Mouse (Mus musculus): ENCODE results near the gene Nxn.

The Nxn gene

DNA sequence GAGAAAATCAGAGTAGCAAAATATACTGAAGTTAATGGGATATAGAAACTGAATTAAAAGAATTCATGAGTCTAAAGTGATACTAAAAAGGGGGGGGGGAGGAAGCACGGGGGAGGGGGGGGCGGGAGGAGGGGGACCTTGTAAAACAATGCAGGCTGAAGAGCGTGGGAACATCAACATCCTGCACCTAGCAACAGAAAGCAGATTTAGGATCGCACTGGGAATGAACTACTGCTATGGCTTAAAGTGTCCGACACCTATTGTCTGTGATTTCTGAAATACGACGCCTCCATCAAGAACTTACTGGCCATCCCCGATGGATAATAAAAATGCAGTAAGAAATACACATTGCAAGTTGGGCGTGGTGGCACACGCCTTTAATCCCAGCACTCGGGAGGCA lies 95.6 kb downstream of the Nxn start:
- DNase-seq (ENCODE audit: low read depth, low spot score), result no peak

- DNase-seq (ENCODE audit: low read depth, low spot score), result no peak
Measured at GRCm38 (mm10) chr11:76300862-76301261, 98.1 kb downstream of the Nxn start.

GRCm38 (mm10) chr11:76298457-76299000 lies 100.4 kb downstream of the Nxn start:
- DNase-seq (ENCODE audit: low read depth, low spot score), result no peak

- DNase-seq (ENCODE audit: low read depth, low spot score), result no peak
Measured at GRCm38 (mm10) chr11:76297252-76297651, 101.7 kb downstream of the Nxn start.

- no peak for DNase-seq (ENCODE audit: low read depth, low spot score)
Measured at GRCm38 (mm10) chr11:76294836-76295235, 104.1 kb downstream of the Nxn start.

GRCm38 (mm10) chr11:76294078-76294477 lies 104.9 kb downstream of the Nxn start:
- no peak for DNase-seq (ENCODE audit: low read depth, low spot score)

DNA sequence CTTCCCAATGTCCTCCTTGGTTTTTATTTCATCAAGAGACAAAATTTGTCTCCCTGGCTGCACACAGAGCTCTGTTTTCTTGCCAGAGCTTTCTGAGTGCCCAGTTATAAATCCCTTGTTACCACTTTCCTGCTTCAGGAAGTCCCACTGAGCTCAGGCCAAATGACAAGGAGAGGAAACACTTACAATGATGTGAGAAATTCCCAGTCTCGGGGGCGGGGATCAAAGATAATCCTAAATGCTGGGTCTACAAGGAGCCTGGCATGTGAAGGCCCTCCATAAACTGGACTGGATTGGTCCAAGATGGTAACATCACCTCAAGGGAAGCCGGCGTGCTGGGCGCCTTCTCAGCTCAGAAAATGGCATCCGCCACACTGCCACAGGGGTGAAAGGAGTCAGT lies 106.1 kb downstream of the Nxn start:
- DNase-seq (ENCODE audit: low read depth, low spot score), result no peak

GRCm38 (mm10) chr11:76292398-76292797 lies 106.5 kb downstream of the Nxn start:
- DNase-seq (ENCODE audit: low read depth, low spot score), result no peak

GRCm38 (mm10) chr11:76291960-76292359 lies 107.0 kb downstream of the Nxn start:
- DNase-seq (ENCODE audit: low read depth, low spot score), result no peak

DNA sequence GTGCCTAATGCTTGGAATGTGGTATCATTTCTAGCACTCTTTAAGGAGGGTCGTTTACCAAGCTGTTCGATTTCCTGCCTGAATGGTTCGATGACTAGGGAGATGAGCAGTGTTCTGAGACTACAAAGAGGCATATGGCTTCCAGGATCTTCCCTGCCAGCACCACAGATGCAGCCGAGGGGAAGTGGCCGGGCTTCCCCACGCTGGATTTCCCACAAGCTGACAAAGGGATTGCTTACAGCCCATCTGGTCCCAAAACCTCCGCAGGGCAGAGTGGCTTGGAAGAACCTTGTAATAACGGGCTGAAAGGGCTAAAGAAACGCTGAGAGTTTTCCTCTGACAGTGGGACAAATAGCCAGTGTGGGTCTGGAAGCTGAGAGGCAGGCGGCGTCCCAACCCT lies 108.6 kb downstream of the Nxn start:
- DNase-seq (ENCODE audit: low read depth, low spot score), result peak; percentile 40

- no peak for DNase-seq (ENCODE audit: low read depth, low spot score)
Measured at GRCm38 (mm10) chr11:76288645-76289044, 110.3 kb downstream of the Nxn start.

DNA sequence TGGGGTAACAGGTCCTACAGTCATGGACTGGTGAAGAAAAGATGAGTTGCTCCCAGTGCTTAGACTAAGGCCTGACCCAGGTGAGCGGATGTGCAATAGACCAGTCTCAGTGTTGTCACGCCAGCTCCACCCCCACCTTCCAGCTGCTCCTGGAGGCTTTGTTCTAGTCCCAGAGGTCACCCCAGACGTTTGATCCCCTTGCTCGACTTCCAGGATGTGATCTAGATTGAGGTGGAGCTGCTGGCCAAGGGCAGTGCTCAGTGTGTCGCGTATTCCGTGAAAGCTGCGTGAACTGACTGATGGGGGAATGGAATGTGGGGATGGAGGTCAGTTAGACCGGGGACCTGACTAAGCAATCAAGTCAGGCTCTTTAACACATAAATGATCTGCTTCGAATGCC lies 111.6 kb downstream of the Nxn start:
- DNase-seq (ENCODE audit: low read depth, low spot score), result no peak

GRCm38 (mm10) chr11:76286534-76287126 lies 112.3 kb downstream of the Nxn start:
- DNase-seq (ENCODE audit: low read depth, low spot score), result no peak

DNA sequence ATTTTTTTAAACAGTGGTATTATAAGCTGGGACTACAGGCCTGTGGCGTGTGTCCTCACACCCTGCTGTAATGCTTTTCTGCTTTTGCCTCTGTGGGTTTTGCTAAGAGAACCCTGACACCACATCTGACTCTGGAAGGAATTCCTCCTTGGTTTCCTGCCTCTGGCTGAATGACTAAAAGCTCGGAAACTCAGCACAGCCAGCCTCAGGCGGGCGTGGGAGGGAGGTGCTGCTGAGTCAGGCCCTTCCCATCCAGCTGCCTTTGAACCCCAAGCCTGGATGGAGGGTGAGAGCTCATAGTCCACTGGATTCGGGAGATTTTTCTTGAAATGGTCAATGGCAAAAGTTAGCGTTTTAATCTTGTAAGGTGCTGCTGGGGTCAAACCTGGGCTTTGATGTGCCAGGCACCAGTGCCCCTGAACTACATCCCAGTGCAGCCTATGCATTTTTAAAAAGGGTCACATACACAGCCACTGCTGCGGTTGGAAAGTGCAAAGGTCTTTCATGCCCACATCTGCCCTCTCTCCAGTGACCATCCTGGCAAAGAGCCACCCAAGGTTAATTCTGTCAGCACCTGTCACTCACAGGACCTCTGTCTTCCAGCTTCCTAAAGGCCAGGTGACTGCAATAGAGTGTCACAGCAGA lies 113.4 kb downstream of the Nxn start:
- DNase-seq (ENCODE audit: low read depth, low spot score), result no peak

DNA sequence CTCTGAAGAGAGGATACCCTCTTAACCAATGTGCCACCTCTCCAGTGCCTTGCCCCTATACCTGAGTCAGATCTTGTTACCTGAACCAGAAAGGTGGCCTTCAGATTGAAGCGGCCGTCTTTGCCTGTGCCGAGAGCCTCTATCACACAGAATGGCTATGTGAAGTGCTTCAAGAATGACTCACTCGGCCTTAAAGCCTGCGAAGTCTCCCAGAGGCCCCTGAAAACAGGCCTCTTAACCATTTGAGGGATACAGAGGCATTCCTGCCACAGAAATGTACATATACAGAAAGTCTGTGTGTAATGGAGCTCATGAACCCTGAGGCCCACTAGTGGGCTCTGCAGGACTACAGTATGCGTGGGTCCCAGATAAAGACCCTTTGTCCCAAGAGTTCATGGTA lies 115.1 kb downstream of the Nxn start:
- DNase-seq (ENCODE audit: low read depth, low spot score), result no peak

GRCm38 (mm10) chr11:76279971-76280370 lies 119.0 kb downstream of the Nxn start:
- no peak for DNase-seq (ENCODE audit: low read depth, low spot score)

DNA sequence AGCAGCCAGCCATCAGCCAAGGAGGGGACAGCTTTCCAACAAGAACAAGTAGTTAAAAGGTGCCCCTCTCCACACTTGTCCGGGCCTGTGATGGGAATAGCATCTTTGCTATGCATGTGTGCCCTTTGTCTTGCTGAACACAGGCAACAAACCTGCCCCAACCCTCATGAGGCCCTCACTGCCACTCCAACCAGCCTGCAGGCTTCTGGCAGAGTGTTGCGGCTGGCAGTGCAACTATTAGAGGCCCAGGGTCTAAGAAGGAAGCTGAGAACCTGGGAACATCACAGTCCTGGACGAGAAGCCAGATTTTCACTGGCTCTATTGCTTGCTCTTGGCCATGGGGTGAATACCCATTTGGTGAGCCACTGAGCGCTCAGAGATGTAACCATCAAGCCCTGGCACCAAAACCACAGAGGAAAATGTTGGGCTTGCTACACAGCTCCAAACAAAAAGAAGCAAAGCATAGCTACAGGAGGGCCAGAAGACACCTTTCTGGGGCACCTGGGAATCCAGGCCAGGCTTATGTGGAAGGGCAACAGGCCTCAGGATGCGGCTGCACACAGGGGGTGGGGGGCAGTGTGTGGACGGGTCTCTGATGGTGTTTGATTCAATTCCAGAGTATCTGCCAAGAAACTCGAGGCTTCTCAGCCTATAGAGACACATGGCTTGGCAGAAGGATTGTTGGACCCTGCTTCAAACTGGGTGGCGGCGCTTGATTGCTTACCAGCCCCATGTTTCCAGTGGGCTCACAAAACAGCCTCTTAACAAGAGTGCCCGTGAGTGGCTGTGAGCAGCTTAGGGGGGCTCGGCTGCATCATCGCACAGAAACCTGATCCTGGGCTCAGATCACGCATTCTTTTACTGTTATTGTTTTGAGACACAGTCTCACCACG lies 119.7 kb downstream of the Nxn start:
- no peak for DNase-seq (ENCODE audit: low read depth, low spot score)

DNA sequence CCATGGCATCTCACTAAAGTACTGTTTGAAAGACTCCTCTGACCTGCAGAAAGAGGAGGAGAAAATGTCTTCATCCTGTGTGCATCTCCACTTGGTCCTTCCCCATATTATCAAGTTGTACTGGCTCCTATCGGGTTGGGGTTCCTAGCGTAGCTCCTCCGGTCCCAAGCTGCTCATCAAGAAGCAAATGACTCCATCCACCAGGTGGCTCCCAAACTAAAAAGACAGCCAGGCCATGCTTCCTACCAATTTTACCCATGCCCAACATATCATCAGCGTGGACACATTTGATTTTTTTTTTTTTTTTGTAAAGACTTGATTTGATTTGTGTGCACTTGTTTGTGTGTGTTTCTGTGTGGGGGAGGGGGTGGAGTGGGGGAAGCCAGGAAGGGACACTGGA lies 126.5 kb downstream of the Nxn start:
- no peak for DNase-seq (ENCODE audit: low read depth, low spot score)

- DNase-seq (ENCODE audit: low read depth, low spot score), result no peak
Measured at GRCm38 (mm10) chr11:76268521-76269065, 130.3 kb downstream of the Nxn start.

DNA sequence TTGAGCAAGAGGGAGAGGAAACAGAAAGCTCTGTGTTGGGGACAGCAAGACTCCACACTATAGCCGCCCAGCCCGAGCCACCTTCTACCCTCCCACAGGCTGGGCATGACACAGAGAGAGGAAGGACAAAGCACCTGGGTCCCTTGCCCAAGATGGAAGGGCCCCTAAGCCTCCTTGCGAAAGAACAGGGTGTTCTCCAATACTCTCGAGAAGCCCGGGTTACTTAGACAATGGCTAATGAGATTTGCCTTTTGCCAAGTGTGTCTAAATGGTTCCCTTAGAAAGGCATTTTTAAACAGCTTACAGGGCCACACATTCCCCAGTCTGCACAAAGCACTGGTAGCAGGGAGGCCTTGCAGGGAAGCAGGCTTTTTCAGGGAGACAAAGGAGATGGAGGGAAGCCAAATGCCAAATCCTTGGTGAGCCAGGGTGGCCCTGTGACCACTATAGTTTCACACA lies 130.9 kb downstream of the Nxn start:
- no peak for DNase-seq (ENCODE audit: low read depth, low spot score)

GRCm38 (mm10) chr11:76267550-76267949 lies 131.4 kb downstream of the Nxn start:
- DNase-seq (ENCODE audit: low read depth, low spot score), result no peak
